ENCODE assay signal across 8 mouse cellular contexts in genomic region chr5:50457621-50458020, GRCm38 (mm10).
DNase-seq lines count a peak whose midpoint lies in the region; ATAC-seq and TF ChIP-seq lines count a peak whose summit lies in the region.

No protein-coding gene starts in this region.

- H3K27me3 ChIP-seq in embryonic facial prominence, embryonic 14.5 days (replicated peaks; ENCODE audit: control insufficient read depth, insufficient read depth, low read length): no peaks in the 10 kb centered on the region
- H3K27me3 ChIP-seq in embryonic facial prominence, embryonic 10.5 days (replicated peaks; ENCODE audit: low read depth, poor library complexity, severe bottlenecking): no peaks in the 10 kb centered on the region
- no peaks in the 10 kb centered on the region for H3K27me3 ChIP-seq in cerebellum, adult 2 months (ENCODE audit: control insufficient read depth, insufficient read depth, low read length)
- H3K27me3 ChIP-seq in hindbrain, postnatal 0 days (ENCODE audit: insufficient read depth, low read length): no peaks in the 10 kb centered on the region
- no peaks in the 10 kb centered on the region for H3K27me3 ChIP-seq in thymus, adult 2 months (ENCODE audit: control insufficient read depth, insufficient read depth, low read length)

- DNase-seq in embryonic facial prominence, embryonic 14.5 days (ENCODE audit: low spot score): peak; percentile 65
- DNase-seq in embryonic facial prominence, embryonic 10.5 days (ENCODE audit: low spot score): no peak
- DNase-seq in cerebellum, adult 2 months: peak; percentile 66 to 81
- peak; percentile 81 for DNase-seq in hindbrain, postnatal 0 days (ENCODE audit: low spot score)
- DNase-seq in left cerebral cortex, postnatal 25 days (ENCODE audit: low spot score in 2 of 2): peak; percentile 63 to 68
- DNase-seq in thymus, adult 2 months: no peak
- DNase-seq in thymus, postnatal 10 days (ENCODE audit: low spot score in 2 of 2): no peak

- peak; percentile 50; the same call in 1 of the 2 replicates for ATAC-seq in embryonic facial prominence, embryonic 14.5 days (ENCODE audit: low read depth)
- peak; percentile 85 for ATAC-seq in hindbrain, postnatal 0 days
- ATAC-seq in activated CD4-positive, CD25-positive, alpha-beta regulatory T cell, adult 4 months: no peak

- TF ChIP-seq CTCF in cerebellum, adult 2 months (IDR thresholded peaks at IDR 0.05; ENCODE audit: borderline replicate concordance, insufficient read depth, low read depth, low read length): no peak
- no peak for TF ChIP-seq CTCF in hindbrain, postnatal 0 days (IDR thresholded peaks at IDR 0.05; ENCODE audit: low read depth)
- no peak for TF ChIP-seq CTCF in thymus, adult 2 months (IDR thresholded peaks at IDR 0.05; ENCODE audit: borderline replicate concordance, control insufficient read depth, extremely low read depth, insufficient read depth, low read length, poor library complexity)

- H3K4me3 ChIP-seq in embryonic facial prominence, embryonic 14.5 days (ENCODE audit: low read depth, low read length): no peak overlapping the region
- no peak overlapping the region for H3K4me3 ChIP-seq in embryonic facial prominence, embryonic 10.5 days
- H3K4me3 ChIP-seq in cerebellum, adult 2 months (replicated peaks; ENCODE audit: insufficient read depth, low read depth, low read length): no peak overlapping the region
- H3K4me3 ChIP-seq in hindbrain, postnatal 0 days (ENCODE audit: low read length): no peak overlapping the region
- H3K4me3 ChIP-seq in thymus, adult 2 months (ENCODE audit: control insufficient read depth, insufficient read depth, low read length): no peak overlapping the region

- WGBS in embryonic facial prominence, embryonic 14.5 days: 47% methylated on average over 6 of the region's 6 CpGs
- 69% methylated on average over 6 of the region's 6 CpGs for WGBS in embryonic facial prominence, embryonic 10.5 days
- WGBS in cerebellum, adult 2 months: 4% methylated on average over 6 of the region's 6 CpGs
- WGBS in hindbrain, postnatal 0 days: 30% methylated on average over 6 of the region's 6 CpGs
- WGBS in thymus, adult 2 months: 82% methylated on average over 6 of the region's 6 CpGs

- no peak for TF ChIP-seq POLR2A in cerebellum, adult 2 months (IDR thresholded peaks at IDR 0.05; ENCODE audit: borderline replicate concordance, insufficient read depth, low read length)
- TF ChIP-seq POLR2A in thymus, adult 2 months (IDR thresholded peaks at IDR 0.05; ENCODE audit: control insufficient read depth, extremely low read depth, insufficient read depth, low read length, poor library complexity): no peak

- H3K27ac ChIP-seq in embryonic facial prominence, embryonic 14.5 days (replicated peaks; ENCODE audit: low read depth, low read length): no peak overlapping the region
- H3K27ac ChIP-seq in embryonic facial prominence, embryonic 10.5 days (replicated peaks): no peak overlapping the region
- H3K27ac ChIP-seq in cerebellum, adult 2 months (ENCODE audit: insufficient read depth, low read length): no peak overlapping the region
- no peak overlapping the region for H3K27ac ChIP-seq in hindbrain, postnatal 0 days
- no peak overlapping the region for H3K27ac ChIP-seq in thymus, adult 2 months (ENCODE audit: control insufficient read depth, insufficient read depth, low read length)

- H3K9ac ChIP-seq in embryonic facial prominence, embryonic 14.5 days (ENCODE audit: low read depth, low read length): no peak overlapping the region
- no peak overlapping the region for H3K9ac ChIP-seq in hindbrain, postnatal 0 days (replicated peaks; ENCODE audit: low read length)

- intact Hi-C loops in left cerebral cortex, postnatal 25 days (cut with DNase I): no loop called here

- H3K9me3 ChIP-seq in embryonic facial prominence, embryonic 14.5 days (ENCODE audit: control insufficient read depth, low read length): no peaks in the 10 kb centered on the region
- H3K9me3 ChIP-seq in embryonic facial prominence, embryonic 10.5 days: no peaks in the 10 kb centered on the region
- no peaks in the 10 kb centered on the region for H3K9me3 ChIP-seq in hindbrain, postnatal 0 days (ENCODE audit: low read length)

- no peaks in the 10 kb centered on the region for H3K4me1 ChIP-seq in embryonic facial prominence, embryonic 14.5 days (ENCODE audit: control insufficient read depth, insufficient read depth, low read length)
- H3K4me1 ChIP-seq in embryonic facial prominence, embryonic 10.5 days: no peaks in the 10 kb centered on the region
- H3K4me1 ChIP-seq in cerebellum, adult 2 months (ENCODE audit: control insufficient read depth, insufficient read depth, low read length): peaks cover 3% of the 10 kb centered on the region; the same call in 1 of the 2 replicates
- no peaks in the 10 kb centered on the region for H3K4me1 ChIP-seq in hindbrain, postnatal 0 days (ENCODE audit: insufficient read depth, low read length)
- H3K4me1 ChIP-seq in thymus, adult 2 months (replicated peaks; ENCODE audit: control insufficient read depth, insufficient read depth, low read length): no peaks in the 10 kb centered on the region

- no peak overlapping the region for H3K4me2 ChIP-seq in embryonic facial prominence, embryonic 14.5 days (ENCODE audit: low read depth, low read length)
- no peak overlapping the region for H3K4me2 ChIP-seq in hindbrain, postnatal 0 days (ENCODE audit: low read depth, low read length)

- H3K36me3 ChIP-seq in embryonic facial prominence, embryonic 14.5 days (ENCODE audit: control insufficient read depth, insufficient read depth, low read length): no peaks in the 10 kb centered on the region
- H3K36me3 ChIP-seq in embryonic facial prominence, embryonic 10.5 days (replicated peaks): no peaks in the 10 kb centered on the region
- no peaks in the 10 kb centered on the region for H3K36me3 ChIP-seq in hindbrain, postnatal 0 days (ENCODE audit: insufficient read depth, low read length)
- H3K36me3 ChIP-seq in thymus, adult 2 months (ENCODE audit: control insufficient read depth, insufficient read depth, low read length): no peaks in the 10 kb centered on the region

Comparison
In these comparisons a context has a peak if more than half of its experiments do, and no peak if none do; other contexts are left out.
1. DNase-seq: peak in embryonic facial prominence, embryonic 14.5 days (single experiment), cerebellum, adult 2 months (2 of 2), hindbrain, postnatal 0 days (single experiment) and left cerebral cortex, postnatal 25 days (2 of 2); none in embryonic facial prominence, embryonic 10.5 days (single experiment), thymus, adult 2 months (single experiment) and thymus, postnatal 10 days (0 of 2).